Mouse (Mus musculus) layer of hippocampus, adult 2 months (tissue): ENCODE results near the gene 4921509C19Rik. TPM values are rescaled to one million over a fixed set of nuclear protein-coding genes. Genes with fewer than 3 reads are reported as not detected.
"Not testable (repeated sequence)": the region's sequence is repeated elsewhere in the genome, so short reads cannot be mapped to it uniquely, and the experiment has no call there.

Experiments
- DNase-seq, 2 experiments: peaks; one replicate each; pipeline ENCODE4 v3.0.0; 2022; ENCODE audit warnings: low spot score in 2 of 2
- H3K27ac ChIP-seq: fragments of 200-600 bp; 2 replicates; pipeline ENCODE4 v1.8.1; 2022
- H3K4me3 ChIP-seq: fragments of 200-600 bp; 2 replicates; pipeline ENCODE4 v1.8.1; 2022; ENCODE audit warnings: mild to moderate bottlenecking
- CTCF ChIP-seq: fragments of 200-600 bp; conservative IDR thresholded peaks from 2 replicates; pipeline ENCODE4 v1.8.1; 2022; ENCODE audit warnings: antibody characterized with exemption, mild to moderate bottlenecking, moderate library complexity
- total RNA-seq, 2 experiments: library from RNA; stranded (reverse); gene quantifications; 2 replicates each; pipeline ENCODE4 v1.2.3; 2021

4921509C19Rik gene
- total RNA-seq, 2 experiments from 2014 or later, result not detected

DNA sequence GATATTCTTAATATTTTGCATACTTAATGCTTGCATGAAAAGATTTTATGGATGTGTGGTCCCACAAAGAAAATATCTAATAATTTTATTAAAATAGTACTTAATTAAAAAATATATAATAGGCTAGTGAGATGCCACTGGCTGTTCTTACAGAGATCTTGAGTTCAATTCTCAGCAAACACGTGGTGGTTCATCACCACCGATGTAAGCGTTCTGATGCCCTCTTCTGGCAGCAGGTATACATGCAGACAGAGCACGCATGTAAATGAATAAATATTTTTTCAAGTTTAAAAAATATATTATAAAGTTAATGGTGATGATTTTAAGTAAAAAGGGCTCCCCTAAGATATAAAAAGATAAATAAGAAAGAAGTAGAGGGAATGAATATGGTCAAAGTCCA lies 41.8 kb downstream of the 4921509C19Rik start:
- TF ChIP-seq CTCF, result peak; percentile 63
- DNase-seq, H3K4me3 ChIP-seq, H3K27ac ChIP-seq: not testable (repeated sequence)

Other genes with a start within 250 kb of the 4921509C19Rik start
- 100 to 1,000 TPM; 143 to 148 TPM for gene Nsfl1c, start 18.0 kb upstream of the 4921509C19Rik start, total RNA-seq
- 100 to 1,000 TPM; 892 to 923 TPM for gene Fkbp1a, start 66.3 kb upstream of the 4921509C19Rik start, total RNA-seq
- gene Sdcbp2, start 96.5 kb upstream of the 4921509C19Rik start, total RNA-seq, result 1 to 10 TPM; 1.4 to 2.1 TPM
- gene Snph, start 156.4 kb upstream of the 4921509C19Rik start, total RNA-seq, result 100 to 1,000 TPM; 401 to 415 TPM
- gene Rad21l, start 192.4 kb upstream of the 4921509C19Rik start, total RNA-seq, result 1 to 10 TPM; 1.2 to 1.4 TPM
- 1 to 10 TPM; 4.5 to 5.3 TPM for gene Tmem74b, start 225.9 kb upstream of the 4921509C19Rik start, total RNA-seq